In the genomic region with DNA sequence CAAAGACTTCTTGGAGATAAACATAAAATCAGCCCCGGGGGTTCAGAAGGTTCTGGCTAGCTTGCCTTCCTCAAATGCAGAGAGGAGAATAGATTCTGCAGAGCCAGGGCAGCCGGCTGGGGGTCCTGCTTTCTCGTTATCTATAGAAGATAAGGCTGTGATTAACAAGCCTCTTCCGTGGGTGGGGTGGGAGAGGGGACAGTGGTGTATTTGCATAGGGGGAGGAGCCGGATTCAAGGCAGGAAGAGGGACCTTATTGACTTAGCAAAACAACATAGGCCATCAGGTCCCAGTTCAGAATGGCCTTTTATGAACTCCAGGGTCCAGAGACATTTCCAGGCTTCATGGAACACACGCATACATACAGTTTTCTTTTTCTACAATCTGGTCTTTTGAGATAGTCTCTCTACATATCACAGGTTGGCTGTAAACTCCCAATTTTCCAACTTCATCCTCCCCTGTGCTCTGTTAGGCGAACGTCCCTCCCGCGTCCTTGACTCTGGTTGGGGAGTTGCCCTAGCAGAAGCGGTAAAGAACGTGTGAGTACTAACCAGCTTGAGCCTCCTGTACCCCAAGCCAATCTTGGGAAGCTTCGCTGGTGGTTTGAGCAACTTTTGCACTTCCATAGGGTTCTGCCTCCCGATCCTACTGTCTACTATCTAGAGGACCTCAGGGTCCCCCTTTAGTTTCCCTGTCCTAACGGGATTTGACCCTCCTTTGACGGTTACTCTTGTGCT, we compare ENCODE assay signal across 8 mouse cellular contexts. TPM values are rescaled to one million over a fixed set of nuclear protein-coding genes. Genes with fewer than 3 reads are reported as not detected.
A peak's percentile ranks its signal among the peaks of the same experiment; 100 is the strongest.
DNase-seq lines count a peak whose midpoint lies in the region; ATAC-seq and TF ChIP-seq lines count a peak whose summit lies in the region.

No protein-coding gene starts in this region.

- WGBS in kidney, embryonic 14.5 days, result 7% methylated on average over 16 of the region's 16 CpGs
- 6% methylated on average over 16 of the region's 16 CpGs for WGBS in intestine, embryonic 15.5 days

- no peaks in the 10 kb centered on the region for H3K36me3 ChIP-seq in kidney, embryonic 14.5 days (ENCODE audit: control insufficient read depth, insufficient read depth, low read length)
- H3K36me3 ChIP-seq in intestine, embryonic 15.5 days, result no peaks in the 10 kb centered on the region

- ATAC-seq in kidney, embryonic 14.5 days (ENCODE audit: low FRiP score, low TSS enrichment), result no peak
- peak; percentile 61 for ATAC-seq in intestine, embryonic 15.5 days
- ATAC-seq in megakaryocyte, adult 5-6 weeks (ENCODE audit: poor library complexity, severe bottlenecking), result peak; percentile 59

- DNase-seq in kidney, postnatal 14 days, result no peak
- peak; percentile 59 for DNase-seq in thymus, postnatal 14 days
- DNase-seq in frontal cortex, postnatal 25 days (ENCODE audit: low spot score in 2 of 2), result no peak
- no peak for DNase-seq in cerebellum, postnatal 36 days

- peak overlapping the region; percentile 47 for H3K4me3 ChIP-seq in kidney, embryonic 14.5 days (ENCODE audit: low read length)
- H3K4me3 ChIP-seq in embryonic fibroblast, embryonic 13.5 days (ENCODE audit: insufficient read depth, low read length), result peak overlapping the region; percentile 38
- H3K4me3 ChIP-seq in intestine, embryonic 15.5 days (replicated peaks), result peak overlapping the region; percentile 61

- 0 out of 2 replicates have a peak, but pooled peaks cover 2% of the 10 kb centered on the region for H3K4me1 ChIP-seq in kidney, embryonic 14.5 days (ENCODE audit: control insufficient read depth, insufficient read depth, low read length)
- H3K4me1 ChIP-seq in embryonic fibroblast, embryonic 13.5 days (ENCODE audit: control insufficient read depth, insufficient read depth, low read length), result no peaks in the 10 kb centered on the region
- H3K4me1 ChIP-seq in intestine, embryonic 15.5 days (replicated peaks), result peaks cover 9% of the 10 kb centered on the region

- H3K4me2 ChIP-seq in kidney, embryonic 14.5 days (replicated peaks; ENCODE audit: low read depth, low read length), result peak overlapping the region; percentile 56
- peak overlapping the region; percentile 80 for H3K4me2 ChIP-seq in intestine, embryonic 15.5 days (replicated peaks)

- no peak for TF ChIP-seq POLR2A in embryonic fibroblast, embryonic 13.5 days (IDR thresholded peaks at IDR 0.05; ENCODE audit: low read depth, low read length)

- peak overlapping the region; percentile 40; the same call in 1 of the 2 replicates for H3K9ac ChIP-seq in kidney, embryonic 14.5 days (ENCODE audit: low read depth, low read length)
- H3K9ac ChIP-seq in intestine, embryonic 15.5 days, result peak overlapping the region; percentile 63

- no peak overlapping the region for H3K27ac ChIP-seq in kidney, embryonic 14.5 days (ENCODE audit: low read depth, low read length)
- H3K27ac ChIP-seq in embryonic fibroblast, embryonic 13.5 days (ENCODE audit: insufficient read depth, low read length), result no peak overlapping the region
- peak overlapping the region; percentile 85 for H3K27ac ChIP-seq in intestine, embryonic 15.5 days

- no peaks in the 10 kb centered on the region for H3K9me3 ChIP-seq in kidney, embryonic 14.5 days (ENCODE audit: control insufficient read depth, low read length)
- H3K9me3 ChIP-seq in intestine, embryonic 15.5 days, result no peaks in the 10 kb centered on the region

- peaks cover 27% of the 10 kb centered on the region for H3K27me3 ChIP-seq in kidney, embryonic 14.5 days (ENCODE audit: control insufficient read depth, insufficient read depth, low read length)
- H3K27me3 ChIP-seq in intestine, embryonic 15.5 days (replicated peaks), result peaks cover 16% of the 10 kb centered on the region; the same call in 1 of the 2 replicates

- no peak for TF ChIP-seq CTCF in embryonic fibroblast, embryonic 13.5 days (IDR thresholded peaks at IDR 0.05; ENCODE audit: borderline replicate concordance, insufficient read depth, low read length)

RNA-seq across cellular contexts. Expression of a gene that starts 0.7 kb away (rescaled TPM):
- 1.4 and 1.8 TPM in 2 replicates for polyA plus RNA-seq in kidney, embryonic 14.5 days (2014; fragmentation: Nextera tagmentation; extraction: Ambion mirVana)
- 0.93 TPM in 1 of 2 replicates, not detected in the other for polyA plus RNA-seq in embryonic fibroblast, embryonic 13.5 days (2011; ENCODE audit: insufficient read length, low read depth, missing spikeins)
- 11.4 and 12.6 TPM in 2 replicates for polyA plus RNA-seq in intestine, embryonic 15.5 days (2015; fragmentation: Nextera tagmentation; extraction: Ambion mirVana)
- 9.7 and 13.3 TPM in 2 replicates for total RNA-seq in megakaryocyte, adult 5-6 weeks (2015)
- 26.8 and 42.5 TPM in 2 replicates for total RNA-seq in megakaryocyte, adult 5-6 weeks (2017)

RNA-seq across cellular contexts. Expression of a gene that starts 46.2 kb away (rescaled TPM):
- 64.0 and 65.8 TPM in 2 replicates for polyA plus RNA-seq in kidney, embryonic 14.5 days (2014; fragmentation: Nextera tagmentation; extraction: Ambion mirVana)
- polyA plus RNA-seq in embryonic fibroblast, embryonic 13.5 days (2011; ENCODE audit: insufficient read length, low read depth, missing spikeins), result 89.9 and 92.1 TPM in 2 replicates
- polyA plus RNA-seq in intestine, embryonic 15.5 days (2015; fragmentation: Nextera tagmentation; extraction: Ambion mirVana), result 102 and 113 TPM in 2 replicates
- 39.9 and 45.3 TPM in 2 replicates for total RNA-seq in megakaryocyte, adult 5-6 weeks (2015)
- total RNA-seq in megakaryocyte, adult 5-6 weeks (2017), result 52.9 and 53.9 TPM in 2 replicates
